Mouse (Mus musculus) forebrain, embryonic 14.5 days (tissue): ENCODE data around the gene Vash2. TPM values are rescaled to one million over a fixed set of nuclear protein-coding genes. Genes with fewer than 3 reads are reported as not detected.

Experiments used
- ATAC-seq: fragments of 200-750 bp; cut with Nextera tagmentation; 2 replicates; pipeline ENCODE4 v1.8.0; 2017; ENCODE audit warnings: mild to moderate bottlenecking, moderate library complexity
- DNase-seq: peaks from one replicate; pipeline ENCODE4 v3.0.0-alpha.2; 2015; ENCODE audit warnings: low spot score
- H3K27ac ChIP-seq: fragments of 300-500 bp; sonication (generic); 2 replicates; pipeline ENCODE4 v1.5.1; 2014; ENCODE audit warnings: low read depth, mild to moderate bottlenecking, control low read depth, low read length, moderate library complexity
- H3K27me3 ChIP-seq: fragments of 300-500 bp; sonication (generic); replicated peaks from 2 replicates; pipeline ENCODE4 v1.6.1; 2014; ENCODE audit warnings: low read length, control low read depth, mixed read lengths; ENCODE audit not compliant: control insufficient read depth, insufficient read depth
- H3K36me3 ChIP-seq: fragments of 300-500 bp; sonication (generic); 2 replicates; pipeline ENCODE4 v1.6.1; 2014; ENCODE audit warnings: low read length, control low read depth; ENCODE audit not compliant: control insufficient read depth, insufficient read depth
- H3K4me1 ChIP-seq: fragments of 300-500 bp; sonication (generic); 2 replicates; pipeline ENCODE4 v1.6.1; 2014; ENCODE audit warnings: antibody characterized with exemption, low read length, control low read depth; ENCODE audit not compliant: control insufficient read depth, insufficient read depth
- H3K4me2 ChIP-seq: fragments of 300-500 bp; sonication (generic); 2 replicates; pipeline ENCODE4 v1.6.1; 2014; ENCODE audit warnings: mild to moderate bottlenecking, control low read depth, low read length
- H3K4me3 ChIP-seq: fragments of 300-500 bp; sonication (generic); 2 replicates; pipeline ENCODE4 v1.5.1; 2014; ENCODE audit warnings: low read depth, low read length, control low read depth
- H3K9ac ChIP-seq: fragments of 300-500 bp; sonication (generic); 2 replicates; pipeline ENCODE4 v1.6.1; 2014; ENCODE audit warnings: mild to moderate bottlenecking, low read length, control low read depth, moderate library complexity
- H3K9me3 ChIP-seq: fragments of 300-500 bp; sonication (generic); replicated peaks from 2 replicates; pipeline ENCODE4 v1.6.1; 2016; ENCODE audit warnings: low read length, control low read depth, mixed read lengths; ENCODE audit not compliant: control insufficient read depth
- WGBS: fragments of 180-500 bp; shearing (Covaris S2); extraction: QIAGEN DNeasy Blood & Tissue Kit; methylation state at CpG from one replicate; pipeline ENCODE4 v1.1.7; 2014; 5-methylcytosine and 5-hydroxymethylcytosine counted together
- polyA plus RNA-seq: library from polyadenylated mRNA; unstranded; fragments of >200 nt; fragmentation: Nextera tagmentation; extraction: Ambion mirVana; gene quantifications from 2 replicates; pipeline ENCODE4 v1.2.1, GENCODE M21; 2014

The Vash2 gene
- polyA plus RNA-seq, 1 experiment from 2014 or later: 77.3 TPM

DNA sequence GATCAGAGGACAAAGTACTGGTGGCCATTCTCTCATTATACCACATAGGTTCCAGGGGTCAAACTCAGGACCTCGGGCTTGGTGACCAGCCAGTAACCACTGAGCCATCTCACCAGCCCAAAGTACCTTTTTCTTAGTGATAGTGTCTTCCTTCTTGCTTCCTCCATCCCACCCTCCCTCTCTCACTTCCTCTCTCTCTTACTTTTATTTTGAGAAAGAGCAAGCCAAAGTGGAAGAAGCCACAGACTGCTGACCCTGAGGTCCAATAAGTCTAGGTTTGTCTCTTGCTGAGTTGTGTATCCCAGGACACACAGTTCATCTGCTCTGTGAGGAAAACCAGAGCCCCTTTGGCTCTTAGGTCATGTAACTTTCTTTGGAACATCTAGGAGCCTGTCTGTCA, 1.4 kb upstream of the Vash2 start:
- WGBS: 90% methylated on average over 1 of the region's 1 CpGs
- ATAC-seq: no peak
- H3K9ac ChIP-seq: no peak overlapping the region
- H3K27me3 ChIP-seq: no peaks in the 10 kb centered on the region
- no peaks in the 10 kb centered on the region for H3K9me3 ChIP-seq
- no peak overlapping the region for H3K27ac ChIP-seq
- no peak for DNase-seq
- no peaks in the 10 kb centered on the region for H3K36me3 ChIP-seq
- H3K4me2 ChIP-seq: no peak overlapping the region
- peaks cover 13% of the 10 kb centered on the region for H3K4me1 ChIP-seq
- no peak overlapping the region for H3K4me3 ChIP-seq

DNA sequence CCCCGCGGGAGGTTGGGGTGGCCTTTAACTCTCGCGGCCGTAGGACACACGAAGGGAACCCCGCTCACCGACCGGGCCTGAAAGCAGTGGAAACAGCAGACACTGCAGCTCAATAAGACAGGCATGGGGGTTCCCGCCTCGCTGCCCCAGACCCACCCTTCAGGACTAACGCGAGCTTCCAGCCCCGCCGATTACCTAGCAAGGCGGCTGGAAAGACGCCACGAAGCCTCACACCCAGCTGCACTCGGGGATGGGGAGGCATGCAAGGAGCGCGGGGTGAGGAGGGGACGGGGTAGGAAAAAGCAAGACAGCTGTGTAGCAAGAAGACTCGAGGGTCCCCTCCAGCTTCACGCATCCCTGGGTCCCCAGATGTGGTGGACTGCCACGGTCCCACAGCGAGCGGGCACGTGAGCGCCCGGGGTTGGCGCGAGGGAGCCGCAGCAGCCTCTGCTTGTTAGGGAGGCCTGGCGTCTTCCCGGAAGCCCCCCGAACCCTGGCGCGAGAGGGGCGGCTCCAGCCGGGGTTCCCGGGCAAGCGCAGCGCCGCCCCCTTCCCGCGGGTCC, 504 bp downstream of the Vash2 start:
- Histone ChIP-seq H3K9ac (peak overlapping the region; percentile 94), H3K27me3 (no peaks in the 10 kb centered on the region), H3K27ac (peak overlapping the region; percentile 92), H3K4me1 (peaks cover 13% of the 10 kb centered on the region), H3K36me3 (peaks cover 14% of the 10 kb centered on the region), H3K4me3 (peak overlapping the region; percentile 71), H3K9me3 (no peaks in the 10 kb centered on the region), H3K4me2 (peak overlapping the region; percentile 94)
- under 1% methylated on average over 46 of the region's 46 CpGs for WGBS
- ATAC-seq: peak; percentile 79
- peak; percentile 65 for DNase-seq

DNA sequence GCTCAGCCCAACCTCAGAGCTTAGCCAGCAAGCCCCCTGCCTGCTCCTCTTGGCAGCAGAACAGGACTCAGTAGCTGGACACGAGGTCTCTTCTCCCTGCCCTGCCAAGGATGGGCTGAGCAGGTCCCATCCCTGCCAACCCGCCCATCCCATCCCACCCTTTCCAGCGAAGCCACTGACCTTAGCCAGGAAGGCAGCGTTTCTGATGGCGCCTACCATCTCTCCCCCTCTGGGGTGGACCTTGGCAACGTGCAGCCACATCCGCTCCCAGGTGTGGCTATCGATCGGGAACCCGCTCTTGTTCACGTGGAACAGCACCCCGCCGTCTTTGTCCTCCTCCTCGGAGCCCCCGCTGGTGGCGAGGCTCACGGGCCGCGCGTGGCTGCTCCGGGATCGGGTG, 1.1 kb downstream of the Vash2 start:
- ATAC-seq (peak; percentile 17), DNase-seq (peak; percentile 41)
- WGBS: under 1% methylated on average over 22 of the region's 22 CpGs
- Histone ChIP-seq H3K4me1 (peaks cover 13% of the 10 kb centered on the region), H3K4me3 (peak overlapping the region; percentile 71), H3K9ac (peak overlapping the region; percentile 94), H3K9me3 (no peaks in the 10 kb centered on the region), H3K27me3 (no peaks in the 10 kb centered on the region), H3K4me2 (peak overlapping the region; percentile 94), H3K27ac (peak overlapping the region; percentile 92), H3K36me3 (peaks cover 18% of the 10 kb centered on the region)

DNA sequence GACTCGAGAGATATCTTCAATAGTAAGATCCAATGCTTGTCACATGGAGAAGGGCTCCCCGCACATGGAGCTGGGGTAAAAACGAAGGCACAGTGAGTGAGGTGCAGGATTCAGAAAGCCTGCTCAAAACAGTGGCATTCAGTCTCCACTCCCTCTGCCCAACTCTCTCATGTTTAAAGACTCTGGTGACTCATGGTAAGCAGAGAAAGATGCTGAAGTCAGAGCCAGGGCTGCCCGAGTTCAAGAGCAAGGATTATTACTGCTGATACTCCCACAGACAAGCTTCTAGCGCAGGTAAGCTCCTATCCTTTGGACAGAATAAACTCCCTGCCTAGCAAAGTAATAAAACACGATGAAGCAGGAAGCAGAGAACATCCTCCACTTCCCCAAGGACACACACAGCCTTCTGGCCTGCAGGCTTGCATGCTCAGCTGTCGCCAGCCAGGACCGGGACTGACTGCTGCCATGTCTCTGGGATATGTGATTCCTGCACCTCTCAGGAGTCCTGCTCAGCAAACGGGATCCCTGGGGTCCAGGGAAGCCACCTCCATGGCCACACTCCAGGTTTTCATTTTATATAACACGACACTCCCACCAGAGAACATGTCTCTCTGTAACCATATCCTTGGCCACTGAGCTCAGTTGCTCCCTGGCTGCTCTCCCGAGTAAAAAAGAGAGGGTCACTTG, 2.1 kb downstream of the Vash2 start:
- ATAC-seq (no peak), DNase-seq (no peak)
- H3K27ac ChIP-seq: no peak overlapping the region
- H3K36me3 ChIP-seq: peaks cover 27% of the 10 kb centered on the region
- H3K9me3 ChIP-seq: no peaks in the 10 kb centered on the region
- H3K4me1 ChIP-seq: peaks cover 13% of the 10 kb centered on the region
- H3K4me3 ChIP-seq: peak overlapping the region; percentile 71
- WGBS: 53% methylated on average over 11 of the region's 11 CpGs
- H3K9ac ChIP-seq: peak overlapping the region; percentile 94
- H3K4me2 ChIP-seq: peak overlapping the region; percentile 94
- no peaks in the 10 kb centered on the region for H3K27me3 ChIP-seq

DNA sequence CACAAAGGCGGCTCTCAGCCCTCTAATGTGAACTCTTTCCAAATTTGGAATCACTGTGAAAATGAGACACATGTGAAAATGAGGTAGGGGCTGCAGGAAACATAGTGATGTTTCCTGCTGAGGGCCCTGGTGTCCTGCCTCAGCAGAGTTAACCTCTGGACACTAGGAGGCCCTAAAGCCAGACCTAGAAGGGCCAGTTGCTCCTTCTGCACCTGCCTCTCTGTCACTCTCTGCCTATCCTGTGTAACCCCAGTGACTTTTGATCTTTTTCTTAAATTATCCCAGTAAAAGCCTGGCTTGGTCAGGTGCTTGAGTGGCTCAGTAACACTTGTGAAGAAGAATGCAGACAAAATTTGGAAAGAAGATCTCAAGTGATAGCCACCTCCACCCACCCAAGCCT, 4.3 kb downstream of the Vash2 start:
- Histone ChIP-seq H3K9me3 (no peaks in the 10 kb centered on the region), H3K36me3 (peaks cover 47% of the 10 kb centered on the region), H3K4me1 (peaks cover 13% of the 10 kb centered on the region), H3K27ac (no peak overlapping the region), H3K9ac (no peak overlapping the region), H3K27me3 (no peaks in the 10 kb centered on the region), H3K4me2 (no peak overlapping the region), H3K4me3 (no peak overlapping the region)
- no peak for DNase-seq
- WGBS: 68% methylated on average over 1 of the region's 1 CpGs
- ATAC-seq: no peak

DNA sequence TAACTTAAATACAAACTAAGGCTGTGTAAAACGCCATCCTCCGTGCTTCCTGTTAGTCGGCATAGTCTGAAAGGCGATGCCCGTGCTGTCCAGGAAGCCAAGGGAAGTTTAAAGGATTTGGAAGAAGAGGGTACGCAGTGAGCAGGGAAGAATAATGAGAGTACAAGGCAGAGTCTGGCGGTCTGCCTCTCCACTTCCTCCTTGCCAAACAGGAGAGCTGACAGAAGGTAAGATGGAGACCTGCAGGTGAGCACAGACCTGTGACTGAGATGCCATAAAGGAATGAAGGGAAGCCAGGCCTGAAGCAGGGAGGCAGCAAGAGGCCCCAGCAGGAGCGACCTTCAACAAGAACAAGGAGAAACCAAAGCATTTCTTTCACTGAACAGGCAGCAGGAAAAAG, 4.9 kb downstream of the Vash2 start:
- Histone ChIP-seq H3K9ac (no peak overlapping the region), H3K4me2 (no peak overlapping the region), H3K9me3 (no peaks in the 10 kb centered on the region), H3K36me3 (peaks cover 53% of the 10 kb centered on the region), H3K4me1 (peaks cover 13% of the 10 kb centered on the region), H3K27me3 (no peaks in the 10 kb centered on the region), H3K27ac (no peak overlapping the region), H3K4me3 (no peak overlapping the region)
- DNase-seq: no peak
- no peak for ATAC-seq
- WGBS: 93% methylated on average over 8 of the region's 8 CpGs

DNA sequence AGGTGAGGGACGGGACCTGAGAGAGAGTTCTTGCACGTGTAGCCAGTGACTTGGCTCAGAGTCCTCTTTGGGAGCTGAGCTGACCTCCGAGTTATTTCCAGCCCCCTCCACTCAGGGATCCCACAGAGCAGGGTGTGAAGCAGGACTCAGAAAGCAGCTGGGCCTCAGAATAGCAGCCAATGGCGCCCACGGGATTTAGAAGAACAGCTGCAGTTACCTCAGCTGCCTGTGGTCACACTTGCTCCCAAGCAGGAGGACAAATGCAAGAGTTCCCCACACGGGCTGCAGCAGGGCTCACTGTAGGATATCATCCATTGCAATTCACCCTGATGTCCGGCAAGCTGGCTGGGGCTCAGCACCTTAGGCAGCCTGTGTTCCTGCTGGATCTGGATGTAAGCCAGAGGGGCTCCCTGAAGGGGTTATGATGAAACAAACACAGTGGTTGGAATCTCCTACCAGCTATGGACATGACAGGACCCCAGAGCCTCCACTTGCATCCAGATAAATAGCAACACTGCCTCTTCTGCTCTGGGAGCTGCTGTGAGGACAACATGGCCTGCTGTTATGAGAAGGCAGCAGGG, 6.4 kb downstream of the Vash2 start:
- H3K9me3 ChIP-seq: no peaks in the 10 kb centered on the region
- no peaks in the 10 kb centered on the region for H3K27me3 ChIP-seq
- H3K9ac ChIP-seq: no peak overlapping the region
- no peak overlapping the region for H3K27ac ChIP-seq
- no peak overlapping the region for H3K4me2 ChIP-seq
- H3K4me3 ChIP-seq: no peak overlapping the region
- peaks cover 11% of the 10 kb centered on the region for H3K4me1 ChIP-seq
- peaks cover 68% of the 10 kb centered on the region for H3K36me3 ChIP-seq
- no peak for ATAC-seq
- no peak for DNase-seq
- 74% methylated on average over 7 of the region's 7 CpGs for WGBS

DNA sequence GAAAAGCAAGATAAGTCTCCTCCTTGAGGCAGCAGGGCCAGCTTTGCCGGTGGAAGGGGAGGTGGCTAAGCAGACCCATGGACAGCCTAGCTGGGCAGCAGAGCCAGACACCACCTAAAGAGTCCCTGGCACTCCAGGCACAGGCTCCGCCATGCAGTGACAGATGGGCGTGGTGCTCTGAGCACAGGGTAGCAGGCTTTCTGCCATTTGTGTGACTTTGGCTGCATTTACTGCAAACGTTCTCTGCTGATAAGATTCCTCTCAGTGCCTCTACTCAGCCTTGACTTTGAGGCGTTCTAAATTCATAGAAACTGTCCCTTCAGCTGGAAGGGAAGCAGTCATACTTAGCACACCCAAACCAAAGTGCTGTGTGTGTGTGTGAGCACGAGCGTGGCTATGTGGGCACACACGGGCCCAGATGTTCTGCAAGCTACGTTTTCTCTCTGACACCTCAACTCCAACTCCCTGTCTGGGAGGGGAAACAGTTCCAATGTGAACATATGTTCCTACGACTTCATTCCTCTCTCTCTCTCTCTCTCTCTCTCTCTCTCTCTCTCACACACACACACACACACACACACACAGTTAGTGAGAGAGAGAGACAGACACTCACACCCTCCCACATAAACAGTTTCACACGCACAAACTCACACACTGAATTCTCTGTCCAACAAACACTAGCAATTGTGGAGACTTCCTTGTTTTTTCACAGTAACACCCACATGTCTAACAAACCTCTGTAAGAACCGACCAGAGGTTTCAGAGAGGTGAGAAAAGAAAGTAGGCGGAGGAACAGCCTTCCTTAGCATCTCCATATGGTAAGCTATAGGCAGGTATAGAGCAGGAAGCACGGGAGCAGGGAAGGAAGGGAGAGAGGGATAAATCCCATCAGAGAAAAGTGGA, 7.1 kb downstream of the Vash2 start:
- ATAC-seq (no peak), DNase-seq (no peak)
- Histone ChIP-seq H3K27me3 (no peaks in the 10 kb centered on the region), H3K27ac (no peak overlapping the region), H3K4me1 (peaks cover 4% of the 10 kb centered on the region), H3K9me3 (no peaks in the 10 kb centered on the region), H3K4me2 (no peak overlapping the region), H3K9ac (no peak overlapping the region), H3K36me3 (peaks cover 71% of the 10 kb centered on the region), H3K4me3 (no peak overlapping the region)
- WGBS: 83% methylated on average over 14 of the region's 14 CpGs
